Mouse (Mus musculus): ENCODE measurements at regions not wholly inside any gene's neighbourhood (a gene's known extent, or its start where the extent isn't known, plus 50 kb on each side); places are given as distances from the start of the nearest gene placed in this dataset.

- Histone ChIP-seq H3K4me2 (ENCODE audit: low read depth, low read length) (no peak overlapping the region), H3K4me1 (ENCODE audit: control insufficient read depth, insufficient read depth, low read length) (no peaks in the 10 kb centered on the region), H3K27me3 (ENCODE audit: control insufficient read depth, insufficient read depth, low read length) (no peaks in the 10 kb centered on the region), H3K4me3 (ENCODE audit: low read depth, low read length) (no peak overlapping the region), H3K27ac (replicated peaks; ENCODE audit: low read depth, low read length) (no peak overlapping the region), H3K36me3 (replicated peaks; ENCODE audit: control insufficient read depth, insufficient read depth, low read depth, low read length) (no peaks in the 10 kb centered on the region), H3K9ac (replicated peaks; ENCODE audit: low read length) (no peak overlapping the region), H3K9me3 (replicated peaks; ENCODE audit: control insufficient read depth, low read length) (no peaks in the 10 kb centered on the region)
- ATAC-seq (replicated peaks; ENCODE audit: insufficient number of reproducible peaks, low FRiP score, low TSS enrichment, low read depth): no peak
- DNase-seq (ENCODE audit: low spot score): no peak
- WGBS: 86% methylated on average over 1 of the region's 1 CpGs
Measured at GRCm38 (mm10) chr4:75790920-75791589, 513.0 kb upstream of the Dmac1 start.

- Histone ChIP-seq H3K4me1 (ENCODE audit: control insufficient read depth, insufficient read depth, low read length) (no peaks in the 10 kb centered on the region), H3K9ac (replicated peaks; ENCODE audit: low read length) (no peak overlapping the region), H3K9me3 (replicated peaks; ENCODE audit: control insufficient read depth, low read length) (no peaks in the 10 kb centered on the region), H3K27me3 (ENCODE audit: control insufficient read depth, insufficient read depth, low read length) (no peaks in the 10 kb centered on the region), H3K36me3 (replicated peaks; ENCODE audit: control insufficient read depth, insufficient read depth, low read depth, low read length) (no peaks in the 10 kb centered on the region), H3K4me2 (ENCODE audit: low read depth, low read length) (no peak overlapping the region), H3K4me3 (ENCODE audit: low read depth, low read length) (no peak overlapping the region), H3K27ac (replicated peaks; ENCODE audit: low read depth, low read length) (no peak overlapping the region)
- DNase-seq (ENCODE audit: low spot score) (no peak), ATAC-seq (replicated peaks; ENCODE audit: insufficient number of reproducible peaks, low FRiP score, low TSS enrichment, low read depth) (no peak)
- WGBS: 49% methylated on average over 3 of the region's 3 CpGs
Measured at GRCm38 (mm10) chr4:75787405-75787804, 509.3 kb upstream of the Dmac1 start.

DNA sequence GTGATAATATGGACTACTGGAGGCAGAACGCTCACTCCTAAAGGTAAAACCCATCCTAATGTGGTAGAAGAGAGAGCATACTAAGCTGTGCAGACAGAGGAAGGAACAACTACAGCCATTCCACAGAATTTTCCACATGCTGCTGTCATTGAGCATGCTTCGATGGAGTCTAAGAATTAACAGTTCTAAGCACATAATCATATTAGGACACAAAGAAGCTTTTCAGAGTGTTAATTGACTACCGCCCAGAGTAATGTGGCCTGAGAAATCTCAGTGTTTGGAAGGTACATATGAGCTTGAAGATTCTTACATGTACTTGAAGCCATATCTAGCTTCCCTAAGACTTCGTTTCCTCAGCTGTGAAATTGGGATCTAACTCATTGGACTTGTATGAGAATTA, 508.3 kb upstream of the Dmac1 start:
- no peaks in the 10 kb centered on the region for H3K36me3 ChIP-seq (replicated peaks; ENCODE audit: control insufficient read depth, insufficient read depth, low read depth, low read length)
- H3K27ac ChIP-seq (replicated peaks; ENCODE audit: low read depth, low read length): no peak overlapping the region
- ATAC-seq (replicated peaks; ENCODE audit: insufficient number of reproducible peaks, low FRiP score, low TSS enrichment, low read depth): no peak
- WGBS: 83% methylated on average over 4 of the region's 4 CpGs
- DNase-seq (ENCODE audit: low spot score): no peak
- no peaks in the 10 kb centered on the region for H3K9me3 ChIP-seq (replicated peaks; ENCODE audit: control insufficient read depth, low read length)
- no peak overlapping the region for H3K4me2 ChIP-seq (ENCODE audit: low read depth, low read length)
- H3K27me3 ChIP-seq (ENCODE audit: control insufficient read depth, insufficient read depth, low read length): no peaks in the 10 kb centered on the region
- H3K4me1 ChIP-seq (ENCODE audit: control insufficient read depth, insufficient read depth, low read length): no peaks in the 10 kb centered on the region
- H3K9ac ChIP-seq (replicated peaks; ENCODE audit: low read length): no peak overlapping the region
- no peak overlapping the region for H3K4me3 ChIP-seq (ENCODE audit: low read depth, low read length)

DNA sequence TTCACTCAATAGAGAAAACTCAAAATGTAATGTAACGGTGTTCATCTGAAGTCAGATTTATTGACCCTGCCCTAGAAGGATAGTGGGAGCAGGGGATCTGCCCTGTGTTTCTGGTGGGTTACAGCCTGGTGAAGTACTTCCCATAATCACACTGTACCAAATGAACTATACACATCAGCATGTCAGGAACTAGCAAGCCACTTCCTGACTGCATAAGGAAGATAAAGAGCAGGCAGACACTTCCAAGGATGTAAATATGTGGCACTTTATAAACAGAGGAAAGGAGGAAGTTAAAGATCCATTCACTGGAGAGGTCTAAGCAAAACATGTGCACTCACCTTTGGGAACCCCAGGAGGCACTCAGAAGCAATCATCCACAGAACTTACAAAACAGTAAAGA, 501.4 kb upstream of the Dmac1 start:
- Histone ChIP-seq H3K9me3 (replicated peaks; ENCODE audit: control insufficient read depth, low read length) (no peaks in the 10 kb centered on the region), H3K4me1 (ENCODE audit: control insufficient read depth, insufficient read depth, low read length) (no peaks in the 10 kb centered on the region), H3K9ac (replicated peaks; ENCODE audit: low read length) (no peak overlapping the region), H3K36me3 (replicated peaks; ENCODE audit: control insufficient read depth, insufficient read depth, low read depth, low read length) (no peaks in the 10 kb centered on the region), H3K4me3 (ENCODE audit: low read depth, low read length) (no peak overlapping the region), H3K4me2 (ENCODE audit: low read depth, low read length) (no peak overlapping the region), H3K27ac (replicated peaks; ENCODE audit: low read depth, low read length) (no peak overlapping the region), H3K27me3 (ENCODE audit: control insufficient read depth, insufficient read depth, low read length) (no peaks in the 10 kb centered on the region)
- WGBS: 85% methylated on average over 1 of the region's 1 CpGs
- ATAC-seq (replicated peaks; ENCODE audit: insufficient number of reproducible peaks, low FRiP score, low TSS enrichment, low read depth) (no peak), DNase-seq (ENCODE audit: low spot score) (no peak)

GRCm38 (mm10) chr4:75764141-75764540, 486.0 kb upstream of the Dmac1 start:
- Histone ChIP-seq H3K27me3 (ENCODE audit: control insufficient read depth, insufficient read depth, low read length) (no peaks in the 10 kb centered on the region), H3K4me3 (ENCODE audit: low read depth, low read length) (no peak overlapping the region), H3K27ac (replicated peaks; ENCODE audit: low read depth, low read length) (no peak overlapping the region), H3K4me2 (ENCODE audit: low read depth, low read length) (no peak overlapping the region), H3K4me1 (ENCODE audit: control insufficient read depth, insufficient read depth, low read length) (no peaks in the 10 kb centered on the region), H3K9ac (replicated peaks; ENCODE audit: low read length) (no peak overlapping the region), H3K36me3 (replicated peaks; ENCODE audit: control insufficient read depth, insufficient read depth, low read depth, low read length) (no peaks in the 10 kb centered on the region), H3K9me3 (replicated peaks; ENCODE audit: control insufficient read depth, low read length) (no peaks in the 10 kb centered on the region)
- WGBS: 22% methylated on average over 1 of the region's 1 CpGs
- peak; percentile 68 for DNase-seq (ENCODE audit: low spot score)
- ATAC-seq (replicated peaks; ENCODE audit: insufficient number of reproducible peaks, low FRiP score, low TSS enrichment, low read depth): peak; percentile 62; the same call in 1 of the 2 replicates

- Histone ChIP-seq H3K9me3 (replicated peaks; ENCODE audit: control insufficient read depth, low read length) (no peaks in the 10 kb centered on the region), H3K36me3 (replicated peaks; ENCODE audit: control insufficient read depth, insufficient read depth, low read depth, low read length) (no peaks in the 10 kb centered on the region), H3K4me2 (ENCODE audit: low read depth, low read length) (no peak overlapping the region), H3K9ac (replicated peaks; ENCODE audit: low read length) (no peak overlapping the region), H3K4me3 (ENCODE audit: low read depth, low read length) (no peak overlapping the region), H3K4me1 (ENCODE audit: control insufficient read depth, insufficient read depth, low read length) (no peaks in the 10 kb centered on the region), H3K27me3 (ENCODE audit: control insufficient read depth, insufficient read depth, low read length) (no peaks in the 10 kb centered on the region), H3K27ac (replicated peaks; ENCODE audit: low read depth, low read length) (no peak overlapping the region)
- DNase-seq (ENCODE audit: low spot score): no peak
- ATAC-seq (replicated peaks; ENCODE audit: insufficient number of reproducible peaks, low FRiP score, low TSS enrichment, low read depth): no peak
- 64% methylated on average over 6 of the region's 6 CpGs for WGBS
Measured at GRCm38 (mm10) chr4:75744605-75745004, 466.5 kb upstream of the Dmac1 start.

GRCm38 (mm10) chr4:75741585-75741984, 463.5 kb upstream of the Dmac1 start:
- Histone ChIP-seq H3K9ac (replicated peaks; ENCODE audit: low read length) (no peak overlapping the region), H3K36me3 (replicated peaks; ENCODE audit: control insufficient read depth, insufficient read depth, low read depth, low read length) (no peaks in the 10 kb centered on the region), H3K4me1 (ENCODE audit: control insufficient read depth, insufficient read depth, low read length) (no peaks in the 10 kb centered on the region), H3K27ac (replicated peaks; ENCODE audit: low read depth, low read length) (no peak overlapping the region), H3K9me3 (replicated peaks; ENCODE audit: control insufficient read depth, low read length) (no peaks in the 10 kb centered on the region), H3K4me2 (ENCODE audit: low read depth, low read length) (no peak overlapping the region), H3K27me3 (ENCODE audit: control insufficient read depth, insufficient read depth, low read length) (no peaks in the 10 kb centered on the region), H3K4me3 (ENCODE audit: low read depth, low read length) (no peak overlapping the region)
- no peak for ATAC-seq (replicated peaks; ENCODE audit: insufficient number of reproducible peaks, low FRiP score, low TSS enrichment, low read depth)
- DNase-seq (ENCODE audit: low spot score): no peak

DNA sequence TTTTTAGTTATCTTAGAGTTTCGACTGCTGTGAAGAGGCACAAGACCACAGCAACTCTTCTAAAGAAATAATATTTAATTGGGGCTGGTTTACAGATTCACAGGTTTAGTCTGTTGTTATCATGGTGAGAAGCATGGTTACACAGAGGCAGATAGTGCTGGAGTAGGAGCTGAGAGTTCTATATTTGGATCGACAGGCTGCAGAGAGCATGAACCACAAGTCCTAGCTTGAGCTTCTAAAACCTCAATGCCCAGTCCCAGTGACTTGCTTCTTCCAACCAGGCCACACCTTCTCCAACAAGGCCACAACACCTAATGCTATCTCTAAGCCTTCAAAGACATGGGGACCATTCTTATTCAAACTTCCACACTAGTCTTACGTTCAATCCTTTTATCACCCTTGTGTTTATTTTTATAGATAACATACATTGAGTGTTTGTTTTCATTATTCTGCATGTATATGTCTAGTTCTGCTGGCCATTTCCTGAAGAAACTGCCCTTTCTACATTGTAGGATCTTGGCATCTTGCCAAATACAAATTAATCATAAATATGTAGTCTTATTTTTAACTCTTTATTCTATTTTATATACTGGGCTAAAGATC, 452.8 kb upstream of the Dmac1 start:
- DNase-seq (ENCODE audit: low spot score) (no peak), ATAC-seq (replicated peaks; ENCODE audit: insufficient number of reproducible peaks, low FRiP score, low TSS enrichment, low read depth) (no peak)
- Histone ChIP-seq H3K4me3 (ENCODE audit: low read depth, low read length) (no peak overlapping the region), H3K9ac (replicated peaks; ENCODE audit: low read length) (no peak overlapping the region), H3K27ac (replicated peaks; ENCODE audit: low read depth, low read length) (no peak overlapping the region), H3K4me1 (ENCODE audit: control insufficient read depth, insufficient read depth, low read length) (no peaks in the 10 kb centered on the region), H3K27me3 (ENCODE audit: control insufficient read depth, insufficient read depth, low read length) (no peaks in the 10 kb centered on the region), H3K9me3 (replicated peaks; ENCODE audit: control insufficient read depth, low read length) (no peaks in the 10 kb centered on the region), H3K36me3 (replicated peaks; ENCODE audit: control insufficient read depth, insufficient read depth, low read depth, low read length) (no peaks in the 10 kb centered on the region), H3K4me2 (ENCODE audit: low read depth, low read length) (no peak overlapping the region)
- WGBS: 82% methylated on average over 3 of the region's 3 CpGs
